Mouse (Mus musculus) midbrain, embryonic 16.5 days (tissue): ENCODE data around the gene Slc6a14. TPM values are rescaled to one million over a fixed set of nuclear protein-coding genes. Genes with fewer than 3 reads are reported as not detected.

ENCODE experiments used
- ATAC-seq: fragments of 200-750 bp; cut with Nextera tagmentation; 2 replicates; pipeline ENCODE4 v1.8.0; 2017; ENCODE audit warnings: moderate TSS enrichment
- H3K27ac ChIP-seq: fragments of 300-500 bp; sonication (generic); 2 replicates; pipeline ENCODE4 v1.5.1; 2014; ENCODE audit warnings: mild to moderate bottlenecking, low read length, mixed read lengths
- H3K27me3 ChIP-seq: fragments of 300-500 bp; sonication (generic); 2 replicates; pipeline ENCODE4 v1.6.1; 2014; ENCODE audit warnings: low read depth, low read length, mixed read lengths; ENCODE audit not compliant: control insufficient read depth, insufficient read depth
- H3K36me3 ChIP-seq: fragments of 300-500 bp; sonication (generic); 2 replicates; pipeline ENCODE4 v1.6.1; 2014; ENCODE audit warnings: mild to moderate bottlenecking, low read length, moderate library complexity, mixed read lengths; ENCODE audit not compliant: control insufficient read depth, insufficient read depth
- H3K4me1 ChIP-seq: fragments of 300-500 bp; sonication (generic); 2 replicates; pipeline ENCODE4 v1.6.1; 2014; ENCODE audit warnings: mild to moderate bottlenecking, low read length, mixed read lengths; ENCODE audit not compliant: control insufficient read depth, insufficient read depth
- H3K4me2 ChIP-seq: fragments of 300-500 bp; sonication (generic); 2 replicates; pipeline ENCODE4 v1.6.1; 2014; ENCODE audit warnings: mild to moderate bottlenecking, low read length, mixed read lengths
- H3K4me3 ChIP-seq: fragments of 300-500 bp; sonication (generic); 2 replicates; pipeline ENCODE4 v1.5.1; 2014; ENCODE audit warnings: low read depth, mild to moderate bottlenecking, low read length, moderate library complexity, mixed read lengths
- H3K9ac ChIP-seq: fragments of 300-500 bp; sonication (generic); 2 replicates; pipeline ENCODE4 v1.6.1; 2014; ENCODE audit warnings: low read depth, low read length, mixed read lengths
- H3K9me3 ChIP-seq: fragments of 300-500 bp; sonication (generic); replicated peaks from 2 replicates; pipeline ENCODE4 v1.6.1; 2014; ENCODE audit warnings: mild to moderate bottlenecking, low read length, mixed read lengths; ENCODE audit not compliant: control insufficient read depth, poor library complexity, severe bottlenecking
- WGBS: fragments of 180-500 bp; shearing (Covaris S2); extraction: QIAGEN DNeasy Blood & Tissue Kit; methylation state at CpG from one replicate; pipeline ENCODE4 v1.1.7; 2014; 5-methylcytosine and 5-hydroxymethylcytosine counted together
- polyA plus RNA-seq: library from polyadenylated mRNA; unstranded; fragments of >200 nt; fragmentation: Nextera tagmentation; extraction: Ambion mirVana; gene quantifications from 2 replicates; pipeline ENCODE4 v1.2.1, GENCODE M21; 2015

The Slc6a14 gene
- polyA plus RNA-seq: not detected in 2 replicates

DNA sequence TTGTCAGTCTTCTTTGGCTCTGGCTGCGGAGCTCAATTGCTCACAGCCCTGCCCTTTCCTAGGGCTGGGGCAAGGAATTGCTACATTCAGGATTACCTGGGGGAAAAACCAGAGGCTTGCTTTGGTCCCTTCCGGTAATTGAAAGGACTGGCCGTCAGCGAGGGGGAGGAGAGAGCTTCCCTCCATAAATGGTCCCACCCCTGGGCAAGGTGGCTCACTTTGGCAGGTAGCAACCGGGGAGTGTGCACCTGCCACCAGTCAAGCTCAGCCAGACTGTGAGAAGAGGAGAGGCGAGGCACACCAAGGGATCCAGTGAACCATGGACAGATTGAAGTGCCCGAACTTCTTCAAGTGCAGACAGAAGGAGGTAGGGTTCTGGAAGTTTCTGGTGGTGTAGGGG, at the start of gene Slc6a14:
Gene Slc6a14 (plus strand): TSS at position 68 of the 400 bp plus-strand sequence.
- no peak within 1 kb of the TSS for H3K4me3 ChIP-seq
- H3K27ac ChIP-seq: no peak within 1 kb of the TSS
- ATAC-seq: no peak
- no peak within 1 kb of the TSS for H3K4me2 ChIP-seq
- no peak within 1 kb of the TSS for H3K9ac ChIP-seq
- no peaks in the 10 kb centered on the region for H3K9me3 ChIP-seq
- no peaks in the 10 kb centered on the region for H3K27me3 ChIP-seq
- H3K36me3 ChIP-seq: no peaks in the 10 kb centered on the region
- 82% methylated on average over 7 of the region's 7 CpGs for WGBS
- no peaks in the 10 kb centered on the region for H3K4me1 ChIP-seq

DNA sequence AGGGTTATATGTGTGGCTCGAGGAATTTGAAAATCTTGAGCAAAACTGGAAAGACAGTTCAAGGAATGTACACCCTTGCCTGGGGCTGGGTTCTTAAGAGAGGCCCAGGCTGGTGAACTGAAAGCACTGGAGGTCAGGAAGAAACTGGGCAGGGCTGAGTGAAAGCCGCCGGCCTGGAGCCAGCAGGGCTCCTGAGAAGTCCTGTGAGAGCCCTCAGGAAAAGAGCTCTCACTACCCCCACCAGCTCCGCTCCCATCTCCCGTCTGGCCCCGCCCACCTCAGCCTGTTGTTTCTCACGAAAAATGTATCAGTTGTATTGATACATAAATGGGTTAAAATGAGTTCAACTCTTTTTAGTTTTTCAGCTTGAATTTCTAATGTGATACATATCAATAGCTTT, 43.8 kb upstream of the Slc6a14 start:
- Histone ChIP-seq H3K4me2 (no peak overlapping the region), H3K9me3 (no peaks in the 10 kb centered on the region), H3K4me3 (no peak overlapping the region), H3K4me1 (no peaks in the 10 kb centered on the region), H3K27me3 (no peaks in the 10 kb centered on the region), H3K9ac (no peak overlapping the region), H3K27ac (no peak overlapping the region), H3K36me3 (no peaks in the 10 kb centered on the region)
- ATAC-seq: no peak
- 28% methylated on average over 7 of the region's 7 CpGs for WGBS

GRCm38 (mm10) chrX:21695220-21695619, 19.5 kb upstream of the Slc6a14 start:
- no peak for ATAC-seq
- H3K4me1 ChIP-seq: no peaks in the 10 kb centered on the region
- no peak overlapping the region for H3K4me2 ChIP-seq
- no peak overlapping the region for H3K4me3 ChIP-seq
- H3K27ac ChIP-seq: no peak overlapping the region
- H3K27me3 ChIP-seq: no peaks in the 10 kb centered on the region
- no peak overlapping the region for H3K9ac ChIP-seq
- H3K36me3 ChIP-seq: no peaks in the 10 kb centered on the region
- no peaks in the 10 kb centered on the region for H3K9me3 ChIP-seq
- 72% methylated on average over 6 of the region's 6 CpGs for WGBS

DNA sequence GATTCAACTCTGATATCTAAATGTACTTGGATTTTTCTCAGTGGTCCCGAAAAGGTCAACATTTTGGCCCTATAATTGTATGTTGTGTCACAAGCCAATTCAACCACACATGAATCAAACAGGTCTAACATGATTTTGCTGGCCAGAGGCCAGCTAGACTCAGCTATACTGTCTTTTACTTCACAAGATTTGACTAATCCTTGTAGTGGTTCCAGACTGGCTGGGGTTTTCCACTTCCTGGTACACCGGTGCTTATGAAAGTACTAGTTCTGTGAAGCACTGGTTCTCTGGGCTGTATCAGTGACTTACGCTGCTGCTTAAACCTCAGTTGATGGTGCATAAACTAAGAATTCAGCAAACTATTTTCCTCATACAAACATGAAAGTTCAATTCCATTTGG, 19.0 kb upstream of the Slc6a14 start:
- H3K4me3 ChIP-seq: no peak overlapping the region
- H3K4me2 ChIP-seq: no peak overlapping the region
- no peak overlapping the region for H3K9ac ChIP-seq
- H3K4me1 ChIP-seq: no peaks in the 10 kb centered on the region
- ATAC-seq: no peak
- no peaks in the 10 kb centered on the region for H3K9me3 ChIP-seq
- no peaks in the 10 kb centered on the region for H3K36me3 ChIP-seq
- 92% methylated on average over 3 of the region's 3 CpGs for WGBS
- H3K27me3 ChIP-seq: no peaks in the 10 kb centered on the region
- no peak overlapping the region for H3K27ac ChIP-seq

DNA sequence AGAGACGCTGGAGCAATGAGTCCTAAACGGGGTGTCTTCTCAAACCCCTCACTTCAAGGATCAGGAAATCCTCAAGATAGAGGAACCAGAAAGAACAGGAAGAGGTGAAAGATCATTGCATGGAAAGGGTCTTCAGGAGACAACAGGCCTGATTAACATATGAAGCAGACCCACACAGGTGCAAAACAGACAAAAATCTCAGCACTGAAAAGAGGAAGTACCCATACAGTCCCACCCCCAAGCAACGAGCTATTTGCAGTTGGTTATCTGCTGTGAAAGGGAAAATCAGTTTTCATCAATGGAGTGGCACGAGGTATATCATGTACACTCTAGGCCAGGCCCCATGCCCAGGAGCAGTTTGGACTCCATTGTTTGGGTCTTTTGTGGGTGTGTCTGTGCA, 13.1 kb upstream of the Slc6a14 start:
- no peak for ATAC-seq
- Histone ChIP-seq H3K9ac (no peak overlapping the region), H3K27me3 (no peaks in the 10 kb centered on the region), H3K4me2 (no peak overlapping the region), H3K27ac (no peak overlapping the region), H3K4me3 (no peak overlapping the region), H3K4me1 (no peaks in the 10 kb centered on the region), H3K36me3 (no peaks in the 10 kb centered on the region), H3K9me3 (no peaks in the 10 kb centered on the region)
- WGBS: 74% methylated on average over 4 of the region's 4 CpGs

- Histone ChIP-seq H3K4me3 (no peak overlapping the region), H3K9me3 (no peaks in the 10 kb centered on the region), H3K27ac (no peak overlapping the region), H3K4me2 (no peak overlapping the region), H3K9ac (no peak overlapping the region), H3K27me3 (no peaks in the 10 kb centered on the region), H3K4me1 (no peaks in the 10 kb centered on the region), H3K36me3 (no peaks in the 10 kb centered on the region)
- ATAC-seq: no peak
- 52% methylated on average over 1 of the region's 1 CpGs for WGBS
These were observed 10.2 kb upstream of the Slc6a14 start for GRCm38 (mm10) chrX:21704470-21704869.

DNA sequence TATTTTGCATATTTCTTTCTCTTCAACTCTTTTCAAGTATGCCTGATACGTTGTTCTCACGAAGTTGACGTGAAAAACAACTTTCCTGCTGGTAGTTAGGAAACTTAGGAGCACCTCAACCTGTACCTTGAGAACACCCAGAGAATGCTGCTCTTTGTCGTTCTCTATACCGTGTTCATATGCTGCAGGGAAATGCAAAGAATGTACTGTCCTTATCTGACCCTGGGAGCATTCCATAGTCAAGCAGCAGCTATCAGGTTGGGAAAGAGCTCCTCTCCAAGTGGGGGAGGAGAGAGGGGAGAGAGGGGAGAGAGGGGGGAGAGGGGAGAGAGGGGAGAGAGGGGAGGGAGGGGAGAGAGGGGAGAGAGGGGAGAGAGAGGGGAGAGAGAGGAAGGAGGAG, 597 bp downstream of the Slc6a14 start:
- Histone ChIP-seq H3K27me3 (no peaks in the 10 kb centered on the region), H3K9me3 (no peaks in the 10 kb centered on the region), H3K4me3 (no peak overlapping the region), H3K4me1 (no peaks in the 10 kb centered on the region), H3K4me2 (no peak overlapping the region), H3K9ac (no peak overlapping the region), H3K36me3 (no peaks in the 10 kb centered on the region), H3K27ac (no peak overlapping the region)
- 75% methylated on average over 5 of the region's 5 CpGs for WGBS
- ATAC-seq: no peak

DNA sequence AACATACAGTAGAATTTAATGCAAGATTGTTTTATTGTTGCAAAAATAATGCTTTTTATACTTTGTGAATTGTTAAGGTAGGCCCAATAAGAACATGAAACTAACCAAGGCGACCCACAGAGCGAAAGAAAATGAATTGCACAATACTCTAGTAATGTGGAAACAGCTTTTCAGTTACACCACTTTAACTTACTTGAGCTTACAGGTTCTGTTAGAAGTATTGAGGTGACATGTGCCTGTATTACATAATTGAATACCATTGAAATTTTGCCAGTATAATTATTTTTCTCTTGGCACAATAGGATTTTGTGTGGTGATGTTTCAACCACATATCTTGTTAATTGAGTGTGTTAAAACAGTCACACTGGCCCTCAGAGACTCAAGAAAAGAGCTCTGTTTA, 2.2 kb downstream of the Slc6a14 start:
- WGBS: 97% methylated on average over 2 of the region's 2 CpGs
- H3K27ac ChIP-seq: no peak overlapping the region
- no peak overlapping the region for H3K4me2 ChIP-seq
- H3K9me3 ChIP-seq: no peaks in the 10 kb centered on the region
- H3K9ac ChIP-seq: no peak overlapping the region
- H3K36me3 ChIP-seq: no peaks in the 10 kb centered on the region
- H3K27me3 ChIP-seq: no peaks in the 10 kb centered on the region
- H3K4me3 ChIP-seq: no peak overlapping the region
- H3K4me1 ChIP-seq: no peaks in the 10 kb centered on the region
- ATAC-seq: no peak

- Histone ChIP-seq H3K4me3 (no peak within 1 kb of the TSS), H3K9me3 (no peaks in the 10 kb centered on the region), H3K27me3 (no peaks in the 10 kb centered on the region), H3K27ac (no peak within 1 kb of the TSS), H3K36me3 (no peaks in the 10 kb centered on the region), H3K4me1 (no peaks in the 10 kb centered on the region), H3K9ac (no peak within 1 kb of the TSS), H3K4me2 (no peak within 1 kb of the TSS)
- no peak for ATAC-seq
These were observed 30.3 kb downstream of the Slc6a14 start, which contains the start of gene Gm28269 for GRCm38 (mm10) chrX:21744997-21745396. TSS of gene Gm28269 (minus strand) at chrX:21745097.
